Mouse (Mus musculus): ENCODE results near the gene Mt1. TPM values are rescaled to one million over a fixed set of nuclear protein-coding genes. Genes with fewer than 3 reads are reported as not detected.

Gene Mt1
- polyA plus RNA-seq, 1 experiment from 2014 or later: 5,724 TPM

- Histone ChIP-seq H3K27ac (replicated peaks) (peak overlapping the region; percentile 99), H3K9ac (peak overlapping the region; percentile 89), H3K27me3 (0 out of 2 replicates have a peak, but pooled peaks cover 7% of the 10 kb centered on the region), H3K4me1 (replicated peaks) (peaks cover 78% of the 10 kb centered on the region), H3K4me3 (replicated peaks) (peak overlapping the region; percentile 71), H3K4me2 (peak overlapping the region; percentile 88), H3K9me3 (replicated peaks) (no peaks in the 10 kb centered on the region), H3K36me3 (replicated peaks) (no peaks in the 10 kb centered on the region)
- 34% methylated on average over 11 of the region's 11 CpGs for WGBS (ENCODE audit: insufficient replicate concordance)
- no peak for ATAC-seq (ENCODE audit: insufficient read depth)
Observed at GRCm38 (mm10) chr8:94173848-94174403, 5.0 kb upstream of the Mt1 start.

- WGBS (ENCODE audit: insufficient replicate concordance): 35% methylated on average over 7 of the region's 7 CpGs
- 0 out of 2 replicates have a peak, but pooled peaks cover 7% of the 10 kb centered on the region for H3K27me3 ChIP-seq
- no peak for ATAC-seq (ENCODE audit: insufficient read depth)
- peak overlapping the region; percentile 99 for H3K27ac ChIP-seq (replicated peaks)
- H3K36me3 ChIP-seq (replicated peaks): peaks cover 2% of the 10 kb centered on the region; the same call in 1 of the 2 replicates
- peak overlapping the region; percentile 88 for H3K4me2 ChIP-seq
- no peaks in the 10 kb centered on the region for H3K9me3 ChIP-seq (replicated peaks)
- peaks cover 70% of the 10 kb centered on the region for H3K4me1 ChIP-seq (replicated peaks)
- peak overlapping the region; percentile 89 for H3K9ac ChIP-seq
- H3K4me3 ChIP-seq (replicated peaks): peak overlapping the region; percentile 71
Observed at GRCm38 (mm10) chr8:94174619-94175213, 4.2 kb upstream of the Mt1 start.

GRCm38 (mm10) chr8:94177716-94178390 is 1.0 kb upstream of the Mt1 start:
- ATAC-seq (ENCODE audit: insufficient read depth): no peak
- Histone ChIP-seq H3K4me1 (replicated peaks) (peaks cover 66% of the 10 kb centered on the region), H3K27ac (replicated peaks) (peak overlapping the region; percentile 97), H3K27me3 (no peaks in the 10 kb centered on the region), H3K9ac (peak overlapping the region; percentile 58), H3K36me3 (replicated peaks) (peaks cover 14% of the 10 kb centered on the region), H3K4me2 (peak overlapping the region; percentile 77), H3K4me3 (replicated peaks) (peak overlapping the region; percentile 73), H3K9me3 (replicated peaks) (no peaks in the 10 kb centered on the region)
- 61% methylated on average over 7 of the region's 7 CpGs for WGBS (ENCODE audit: insufficient replicate concordance)

- 0 out of 2 replicates have a peak, but pooled peaks cover 6% of the 10 kb centered on the region for H3K27me3 ChIP-seq
- no peaks in the 10 kb centered on the region for H3K9me3 ChIP-seq (replicated peaks)
- peak overlapping the region; percentile 97 for H3K27ac ChIP-seq (replicated peaks)
- peak overlapping the region; percentile 73 for H3K4me3 ChIP-seq (replicated peaks)
- peaks cover 77% of the 10 kb centered on the region for H3K4me1 ChIP-seq (replicated peaks)
- WGBS (ENCODE audit: insufficient replicate concordance): 1% methylated on average over 25 of the region's 25 CpGs
- peak overlapping the region; percentile 77 for H3K4me2 ChIP-seq
- H3K36me3 ChIP-seq (replicated peaks): peaks cover 14% of the 10 kb centered on the region
- H3K9ac ChIP-seq: peak overlapping the region; percentile 83
- no peak for ATAC-seq (ENCODE audit: insufficient read depth)
Observed at GRCm38 (mm10) chr8:94179713-94180560, 1.1 kb downstream of the Mt1 start.

DNA sequence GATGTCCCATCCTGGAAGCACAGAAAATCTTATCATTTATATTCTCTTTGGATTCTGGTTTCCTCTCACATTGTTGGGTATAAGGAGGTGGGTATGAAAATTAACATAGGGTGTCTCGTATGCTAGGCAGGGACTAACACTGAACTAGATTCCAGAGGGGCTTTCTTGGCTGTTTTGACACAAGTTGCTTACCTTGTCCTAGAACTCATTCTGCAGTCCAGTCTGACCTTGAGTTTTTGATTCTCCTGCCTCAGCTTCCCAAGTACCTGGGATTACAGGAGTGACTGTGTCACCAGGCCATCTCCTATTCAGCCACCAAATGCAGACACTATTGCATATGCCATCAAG is 1.7 kb downstream of the Mt1 start:
- peaks cover 77% of the 10 kb centered on the region for H3K4me1 ChIP-seq (replicated peaks)
- H3K4me3 ChIP-seq (replicated peaks): peak overlapping the region; percentile 73
- no peak for ATAC-seq (ENCODE audit: insufficient read depth)
- H3K9me3 ChIP-seq (replicated peaks): no peaks in the 10 kb centered on the region
- H3K27me3 ChIP-seq: 0 out of 2 replicates have a peak, but pooled peaks cover 6% of the 10 kb centered on the region
- H3K36me3 ChIP-seq (replicated peaks): peaks cover 14% of the 10 kb centered on the region
- H3K9ac ChIP-seq: peak overlapping the region; percentile 83
- WGBS (ENCODE audit: insufficient replicate concordance): 73% methylated on average over 1 of the region's 1 CpGs
- peak overlapping the region; percentile 77 for H3K4me2 ChIP-seq
- peak overlapping the region; percentile 97 for H3K27ac ChIP-seq (replicated peaks)

GRCm38 (mm10) chr8:94182055-94182929 is 3.4 kb downstream of the Mt1 start:
- H3K4me2 ChIP-seq: peak overlapping the region; percentile 77
- no peak for ATAC-seq (ENCODE audit: insufficient read depth)
- WGBS (ENCODE audit: insufficient replicate concordance): 50% methylated on average over 13 of the region's 13 CpGs
- peaks cover 79% of the 10 kb centered on the region for H3K4me1 ChIP-seq (replicated peaks)
- peak overlapping the region; percentile 97 for H3K27ac ChIP-seq (replicated peaks)
- peak overlapping the region; percentile 73 for H3K4me3 ChIP-seq (replicated peaks)
- peaks cover 13% of the 10 kb centered on the region; the same call in 1 of the 2 replicates for H3K27me3 ChIP-seq
- H3K36me3 ChIP-seq (replicated peaks): peaks cover 14% of the 10 kb centered on the region
- H3K9me3 ChIP-seq (replicated peaks): no peaks in the 10 kb centered on the region
- H3K9ac ChIP-seq: peak overlapping the region; percentile 60

DNA sequence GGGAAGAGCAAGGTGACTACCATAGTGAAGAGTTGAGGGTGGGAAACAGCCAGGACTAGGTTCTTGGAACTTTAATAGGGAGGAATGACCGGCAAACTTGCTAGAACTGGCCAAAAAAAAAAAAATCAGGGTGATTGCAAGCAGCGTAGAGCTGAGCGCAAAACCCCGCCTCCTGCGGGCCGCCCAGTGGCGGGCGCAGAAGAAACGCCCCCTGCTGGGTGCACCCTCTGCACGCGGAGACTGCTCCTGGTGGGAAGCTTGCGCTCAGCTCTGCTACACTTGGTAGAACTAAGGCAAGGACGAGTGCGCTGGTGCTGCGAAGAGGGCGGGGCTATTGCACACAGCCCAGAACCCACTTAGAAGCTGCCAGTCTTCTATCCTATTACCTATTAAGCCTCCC is 4.2 kb downstream of the Mt1 start:
- Histone ChIP-seq H3K4me3 (replicated peaks) (peak overlapping the region; percentile 73), H3K9ac (peak overlapping the region; percentile 62), H3K4me2 (peak overlapping the region; percentile 77), H3K4me1 (replicated peaks) (peaks cover 77% of the 10 kb centered on the region), H3K36me3 (replicated peaks) (peaks cover 14% of the 10 kb centered on the region), H3K27ac (replicated peaks) (peak overlapping the region; percentile 97), H3K9me3 (replicated peaks) (no peaks in the 10 kb centered on the region), H3K27me3 (peaks cover 20% of the 10 kb centered on the region)
- peak; percentile 51 for ATAC-seq (ENCODE audit: insufficient read depth)
- WGBS (ENCODE audit: insufficient replicate concordance): under 1% methylated on average over 16 of the region's 16 CpGs

DNA sequence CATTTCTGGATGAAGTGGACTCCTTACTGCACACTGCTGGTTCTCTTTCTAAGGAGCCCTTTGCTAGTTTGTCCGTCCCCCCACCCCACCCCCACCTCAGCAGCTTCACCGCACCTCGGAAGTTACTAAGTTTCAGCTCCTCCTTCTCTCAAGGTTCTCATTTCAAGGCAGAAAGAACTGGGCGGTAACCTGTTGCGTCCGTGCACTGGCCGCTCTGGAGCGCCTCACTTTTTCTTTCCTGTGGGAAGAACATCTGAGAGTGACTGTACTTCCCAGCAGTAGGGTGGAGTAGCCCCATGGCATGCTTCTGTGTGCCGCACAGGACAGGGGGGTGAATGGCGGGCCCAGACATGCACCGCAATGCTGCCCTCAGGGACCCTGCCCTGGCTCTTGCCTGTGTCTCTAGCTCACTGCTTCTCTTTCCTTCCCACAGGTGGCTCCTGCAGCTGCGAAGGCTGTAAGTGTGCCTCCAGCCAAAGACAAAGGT is 5.5 kb downstream of the Mt1 start:
- H3K27ac ChIP-seq (replicated peaks): peak overlapping the region; percentile 97
- H3K27me3 ChIP-seq: peaks cover 31% of the 10 kb centered on the region
- WGBS (ENCODE audit: insufficient replicate concordance): 40% methylated on average over 12 of the region's 12 CpGs
- H3K36me3 ChIP-seq (replicated peaks): peaks cover 14% of the 10 kb centered on the region
- H3K4me1 ChIP-seq (replicated peaks): peaks cover 76% of the 10 kb centered on the region
- H3K9ac ChIP-seq: peak overlapping the region; percentile 62
- H3K4me3 ChIP-seq (replicated peaks): peak overlapping the region; percentile 73; the same call in 1 of the 2 replicates
- no peaks in the 10 kb centered on the region for H3K9me3 ChIP-seq (replicated peaks)
- ATAC-seq (ENCODE audit: insufficient read depth): no peak
- H3K4me2 ChIP-seq: peak overlapping the region; percentile 77

GRCm38 (mm10) chr8:94185791-94186190 is 6.9 kb downstream of the Mt1 start:
- peak overlapping the region; percentile 45 for H3K4me3 ChIP-seq (replicated peaks)
- no peak for ATAC-seq (ENCODE audit: insufficient read depth)
- H3K4me2 ChIP-seq: peak overlapping the region; percentile 75
- peaks cover 44% of the 10 kb centered on the region for H3K27me3 ChIP-seq
- H3K4me1 ChIP-seq (replicated peaks): peaks cover 87% of the 10 kb centered on the region
- peaks cover 3% of the 10 kb centered on the region; the same call in 1 of the 2 replicates for H3K36me3 ChIP-seq (replicated peaks)
- 51% methylated on average over 6 of the region's 6 CpGs for WGBS (ENCODE audit: insufficient replicate concordance)
- no peaks in the 10 kb centered on the region for H3K9me3 ChIP-seq (replicated peaks)
- H3K9ac ChIP-seq: peak overlapping the region; percentile 57
- peak overlapping the region; percentile 92 for H3K27ac ChIP-seq (replicated peaks)

DNA sequence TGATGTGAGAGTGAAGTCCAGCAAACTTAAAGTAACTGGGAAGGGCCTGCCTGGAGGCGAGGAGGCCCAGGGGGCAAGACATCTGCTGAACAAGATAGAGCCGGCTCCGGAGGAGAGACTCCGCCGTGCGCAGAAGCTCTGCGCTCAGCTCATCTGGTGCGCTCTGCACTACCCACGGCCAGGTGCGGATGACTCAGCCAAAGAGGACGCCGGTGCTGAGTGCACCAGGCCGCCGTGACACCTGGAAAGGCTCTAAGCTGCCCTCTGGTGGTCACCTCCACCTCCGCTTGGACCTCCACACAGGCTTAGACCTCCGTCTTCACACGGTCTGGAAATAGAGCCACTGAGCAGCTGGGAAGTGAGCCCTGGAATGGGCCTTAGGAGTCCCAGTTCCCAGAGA is 7.7 kb downstream of the Mt1 start:
- peak overlapping the region; percentile 45 for H3K4me3 ChIP-seq (replicated peaks)
- ATAC-seq (ENCODE audit: insufficient read depth): peak; percentile 85
- no peaks in the 10 kb centered on the region for H3K9me3 ChIP-seq (replicated peaks)
- H3K27me3 ChIP-seq: peaks cover 44% of the 10 kb centered on the region
- peaks cover 89% of the 10 kb centered on the region for H3K4me1 ChIP-seq (replicated peaks)
- peak overlapping the region; percentile 75 for H3K4me2 ChIP-seq
- H3K36me3 ChIP-seq (replicated peaks): no peaks in the 10 kb centered on the region
- peak overlapping the region; percentile 57 for H3K9ac ChIP-seq
- 3% methylated on average over 17 of the region's 17 CpGs for WGBS (ENCODE audit: insufficient replicate concordance)
- peak overlapping the region; percentile 92 for H3K27ac ChIP-seq (replicated peaks)

All from liver, embryonic 15.5 days (tissue).